Mouse (Mus musculus): ENCODE measurements at regions not wholly inside any gene's neighbourhood (a gene's known extent, or its start where the extent isn't known, plus 50 kb on each side); places are given as distances from the start of the nearest gene placed in this dataset.

DNA sequence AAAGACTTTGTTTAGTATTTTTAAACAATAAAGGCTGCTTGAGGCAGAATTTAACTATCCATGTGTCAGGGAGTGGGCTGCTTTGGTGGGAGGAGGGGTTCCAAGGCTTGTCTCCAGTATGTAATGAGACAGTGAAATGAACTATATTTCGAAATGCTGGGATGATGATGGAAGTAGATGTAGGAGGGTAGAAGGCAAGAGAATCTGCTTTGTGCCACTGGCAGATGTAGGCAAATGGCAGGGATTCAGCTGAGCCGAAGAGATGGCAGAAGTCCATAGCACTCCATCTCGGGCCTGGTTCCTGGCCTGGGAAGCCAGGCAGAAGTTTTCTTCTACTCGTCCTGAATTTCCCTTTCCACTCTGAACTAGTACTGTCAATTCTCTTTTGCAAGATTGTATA is 1681.6 kb upstream of the Cdh8 start:
- DNase-seq (ENCODE audit: low spot score in 2 of 2) = peak; percentile 63 to 73
